Mouse (Mus musculus) C2C12 (cell line): ENCODE results near the gene Ifi35.

Experiments
- CTCF ChIP-seq: IDR thresholded peaks from one replicate; pipeline ENCODE4 v1.5.1; 2011; ENCODE audit not compliant: control insufficient read depth, insufficient read depth, insufficient read length
- MAX ChIP-seq: IDR thresholded peaks from one replicate; pipeline ENCODE4 v1.6.1; 2011; ENCODE audit warnings: mild to moderate bottlenecking, control low read depth
- MYOD1 ChIP-seq: IDR thresholded peaks from one replicate; pipeline ENCODE4 v1.6.1; 2011; ENCODE audit warnings: low read depth; ENCODE audit not compliant: control insufficient read depth, insufficient read length
- USF1 ChIP-seq: IDR thresholded peaks from one replicate; pipeline ENCODE4 v1.6.1; 2011; ENCODE audit warnings: low read depth, mild to moderate bottlenecking, control low read depth, moderate library complexity

DNA sequence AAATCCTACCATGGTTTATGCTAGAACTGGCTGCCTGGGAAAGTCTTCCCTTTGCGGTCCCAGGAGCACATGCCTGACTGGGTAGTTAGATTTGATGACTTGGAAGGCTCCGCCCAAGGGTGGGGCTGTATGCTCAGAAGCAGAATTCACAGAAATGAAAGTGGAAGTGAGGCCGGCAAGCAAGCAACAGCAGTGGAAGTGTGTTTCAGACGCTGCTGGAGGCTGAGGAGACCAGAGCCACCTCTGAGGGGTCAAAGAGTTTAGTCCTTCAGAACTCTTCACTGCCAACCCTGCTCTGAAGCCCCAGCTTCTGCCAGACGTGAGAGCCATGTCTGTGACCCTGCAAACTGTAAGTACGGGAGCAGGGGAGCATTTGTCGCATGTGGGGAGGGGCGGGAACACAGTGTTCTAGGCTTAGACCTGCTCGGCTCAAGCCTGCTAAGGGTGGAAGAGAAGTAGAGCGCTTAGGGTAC, at the start of gene Ifi35:
- TF ChIP-seq CTCF (no peak), MYOD1 (no peak), MAX (peak; percentile 81), USF1 (no peak)
